Mouse (Mus musculus) G1E (cell line): ENCODE data around the gene Drc3.

ENCODE experiments used
- CTCF ChIP-seq: IDR thresholded peaks from 2 replicates; pipeline ENCODE4 v1.5.1; 2012; ENCODE audit warnings: low read depth, low read length, inconsistent platforms, mixed read lengths
- GATA1 ChIP-seq: IDR thresholded peaks from 2 replicates; pipeline ENCODE4 v1.6.1; 2012; ENCODE audit warnings: borderline replicate concordance, low read length, inconsistent platforms, mixed read lengths
- POLR2AphosphoS5 ChIP-seq: IDR thresholded peaks from 2 replicates; pipeline ENCODE4 v1.6.1; 2012; ENCODE audit warnings: low read depth, low read length, inconsistent platforms; ENCODE audit not compliant: insufficient replicate concordance
- TAL1 ChIP-seq: conservative IDR thresholded peaks from 2 replicates; pipeline ENCODE4 v1.6.1; 2012; ENCODE audit warnings: low read depth, low read length, inconsistent platforms, mixed read lengths

- TF ChIP-seq CTCF (no peak), GATA1 (no peak), TAL1 (no peak), POLR2AphosphoS5 (no peak)
Observed at GRCm38 (mm10) chr11:60422046-60422668, 69.0 kb downstream of the Drc3 start.
